Comparison of ENCODE assay signal across 30 mouse cellular contexts in the genomic region with DNA sequence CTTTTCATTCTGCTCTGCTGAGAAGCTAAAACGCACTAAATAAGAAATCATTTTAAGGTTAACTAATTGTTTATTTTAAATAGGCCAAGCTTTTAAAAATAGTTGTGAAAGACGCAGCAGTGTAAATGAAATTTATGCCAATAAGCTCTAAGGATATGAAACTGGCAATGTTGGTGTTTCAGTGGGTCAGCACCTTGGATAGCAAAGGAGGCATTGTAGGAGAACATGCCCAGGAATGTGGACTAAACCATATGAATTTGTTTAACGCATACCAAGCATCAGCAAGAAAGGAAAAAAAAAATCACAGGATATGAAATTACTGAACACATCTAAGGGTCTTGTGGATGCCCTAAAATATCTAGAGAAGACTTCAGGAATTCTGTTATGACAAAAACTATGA. TPM values are rescaled to one million over a fixed set of nuclear protein-coding genes. Genes with fewer than 3 reads are reported as not detected.
DNase-seq lines count a peak whose midpoint lies in the region; ATAC-seq and TF ChIP-seq lines count a peak whose summit lies in the region.
"Had no signal": no experiment of that assay in that cellular context is flagged by ENCODE, and none has a peak within 500 bp of the region (broad histone marks: within the 10 kb centered on the region; RNA-seq: fewer than 3 reads in every experiment).

No protein-coding gene starts in this region.

- no peaks in the 10 kb centered on the region for H3K36me3 ChIP-seq in limb, embryonic 14.5 days (ENCODE audit: control insufficient read depth, insufficient read depth, low read length)
- no peaks in the 10 kb centered on the region for H3K36me3 ChIP-seq in limb, embryonic 10.5 days
- no peaks in the 10 kb centered on the region for H3K36me3 ChIP-seq in embryonic facial prominence, embryonic 14.5 days (ENCODE audit: control insufficient read depth, insufficient read depth, low read length)
- no peaks in the 10 kb centered on the region for H3K36me3 ChIP-seq in hindbrain, embryonic 10.5 days
- H3K36me3 ChIP-seq: embryonic facial prominence, embryonic 13.5 days; forebrain, embryonic 10.5 days; heart, embryonic 15.5 days had no signal

- TF ChIP-seq POLR2A in limb, embryonic 14.5 days (IDR thresholded peaks at IDR 0.05; ENCODE audit: borderline replicate concordance, extremely low read depth, insufficient read depth, insufficient read length) = no peak

- WGBS in limb, embryonic 14.5 days = 76% methylated on average over 3 of the region's 3 CpGs
- WGBS in limb, embryonic 10.5 days = 88% methylated on average over 3 of the region's 3 CpGs
- 61% methylated on average over 3 of the region's 3 CpGs for WGBS in embryonic facial prominence, embryonic 14.5 days
- 88% methylated on average over 3 of the region's 3 CpGs for WGBS in hindbrain, embryonic 10.5 days

- ATAC-seq in limb, embryonic 14.5 days (ENCODE audit: low FRiP score, low read depth) = no peak
- ATAC-seq in embryonic facial prominence, embryonic 14.5 days (ENCODE audit: low read depth) = no peak
- ATAC-seq: activated CD4-positive, CD25-positive, alpha-beta regulatory T cell, adult 4 months; forebrain, embryonic 13.5 days; forebrain, embryonic 16.5 days; hindbrain, postnatal 0 days; inflammation-experienced regulatory T-cells, adult 6 months; intestine, embryonic 16.5 days had no signal

- no peaks in the 10 kb centered on the region for H3K27me3 ChIP-seq in limb, embryonic 14.5 days (ENCODE audit: control insufficient read depth, insufficient read depth, low read length)
- H3K27me3 ChIP-seq in limb, embryonic 10.5 days (ENCODE audit: low read depth, poor library complexity, severe bottlenecking) = no peaks in the 10 kb centered on the region
- no peaks in the 10 kb centered on the region for H3K27me3 ChIP-seq in embryonic facial prominence, embryonic 14.5 days (replicated peaks; ENCODE audit: control insufficient read depth, insufficient read depth, low read length)
- no peaks in the 10 kb centered on the region for H3K27me3 ChIP-seq in hindbrain, embryonic 10.5 days (ENCODE audit: insufficient read depth, poor library complexity, severe bottlenecking)
- H3K27me3 ChIP-seq: embryonic facial prominence, embryonic 13.5 days; forebrain, embryonic 13.5 days; heart, embryonic 15.5 days had no signal

- H3K9me3 ChIP-seq in limb, embryonic 14.5 days (ENCODE audit: control insufficient read depth, low read length) = no peaks in the 10 kb centered on the region
- no peaks in the 10 kb centered on the region for H3K9me3 ChIP-seq in limb, embryonic 10.5 days (replicated peaks)
- no peaks in the 10 kb centered on the region for H3K9me3 ChIP-seq in embryonic facial prominence, embryonic 14.5 days (ENCODE audit: control insufficient read depth, low read length)
- no peaks in the 10 kb centered on the region for H3K9me3 ChIP-seq in hindbrain, embryonic 10.5 days
- H3K9me3 ChIP-seq: embryonic facial prominence, embryonic 13.5 days; forebrain, embryonic 10.5 days; forebrain, embryonic 13.5 days; heart, embryonic 15.5 days had no signal

- no peak overlapping the region for H3K27ac ChIP-seq in limb, embryonic 14.5 days (replicated peaks; ENCODE audit: low read depth, low read length)
- H3K27ac ChIP-seq in limb, embryonic 10.5 days = no peak overlapping the region
- H3K27ac ChIP-seq in embryonic facial prominence, embryonic 14.5 days (replicated peaks; ENCODE audit: low read depth, low read length) = no peak overlapping the region
- H3K27ac ChIP-seq in hindbrain, embryonic 10.5 days = no peak overlapping the region
- H3K27ac ChIP-seq: embryonic facial prominence, embryonic 13.5 days; forebrain, embryonic 10.5 days; forebrain, embryonic 13.5 days; gastrocnemius, adult 2 months; heart, embryonic 15.5 days; hindbrain, embryonic 14.5 days; hindbrain, postnatal 0 days had no signal

- peak; percentile 28 for DNase-seq in limb, embryonic 14.5 days (ENCODE audit: low spot score)
- no peak for DNase-seq in limb, embryonic 10.5 days (ENCODE audit: low spot score)
- peak; percentile 27 for DNase-seq in 3T3-L1 (ENCODE audit: low read depth, low spot score)
- peak; percentile 11 for DNase-seq in Muller cell, postnatal 12 days (ENCODE audit: inconsistent ontology term)
- DNase-seq in embryonic facial prominence, embryonic 14.5 days (ENCODE audit: low spot score) = peak; percentile 40
- no peak for DNase-seq in spleen, postnatal 14 days (ENCODE audit: low spot score in 2 of 2)
- no peak for DNase-seq in hindbrain, embryonic 10.5 days (ENCODE audit: low spot score)
- DNase-seq: adrenal gland, postnatal 10 days; adrenal gland, postnatal 36 days; cerebellum, adult 11 months; cerebellum, adult 2 months; cerebellum, adult 9-11 months; cerebellum, postnatal 25 days; gastrocnemius, adult 2 months; gastrocnemius, postnatal 14 days; heart, adult 11 months; heart, postnatal 10 days; heart, postnatal 36 days; kidney, adult 18-20 months had no signal

- H3K4me2 ChIP-seq in limb, embryonic 14.5 days (replicated peaks; ENCODE audit: low read depth, low read length, severe bottlenecking) = no peak overlapping the region
- H3K4me2 ChIP-seq in embryonic facial prominence, embryonic 14.5 days (ENCODE audit: low read depth, low read length) = no peak overlapping the region
- H3K4me2 ChIP-seq: embryonic facial prominence, embryonic 13.5 days; forebrain, embryonic 13.5 days; heart, embryonic 11.5 days; heart, embryonic 15.5 days; hindbrain, embryonic 14.5 days had no signal

- no peak overlapping the region for H3K4me3 ChIP-seq in limb, embryonic 14.5 days (replicated peaks; ENCODE audit: low read length)
- no peak overlapping the region for H3K4me3 ChIP-seq in limb, embryonic 10.5 days
- H3K4me3 ChIP-seq in embryonic facial prominence, embryonic 14.5 days (ENCODE audit: low read depth, low read length) = no peak overlapping the region
- no peak overlapping the region for H3K4me3 ChIP-seq in hindbrain, embryonic 10.5 days
- H3K4me3 ChIP-seq: embryonic facial prominence, embryonic 13.5 days; forebrain, embryonic 10.5 days; forebrain, embryonic 13.5 days; gastrocnemius, adult 2 months; heart, embryonic 15.5 days had no signal

- H3K9ac ChIP-seq in limb, embryonic 14.5 days (ENCODE audit: low read depth, low read length, severe bottlenecking) = no peak overlapping the region
- H3K9ac ChIP-seq in embryonic facial prominence, embryonic 14.5 days (ENCODE audit: low read depth, low read length) = no peak overlapping the region
- H3K9ac ChIP-seq: embryonic facial prominence, embryonic 13.5 days; forebrain, embryonic 13.5 days; heart, embryonic 15.5 days; hindbrain, embryonic 14.5 days had no signal

- H3K4me1 ChIP-seq in limb, embryonic 14.5 days (ENCODE audit: control insufficient read depth, insufficient read depth, low read length) = no peaks in the 10 kb centered on the region
- H3K4me1 ChIP-seq in limb, embryonic 10.5 days = no peaks in the 10 kb centered on the region
- no peaks in the 10 kb centered on the region for H3K4me1 ChIP-seq in embryonic facial prominence, embryonic 14.5 days (ENCODE audit: control insufficient read depth, insufficient read depth, low read length)
- H3K4me1 ChIP-seq in hindbrain, embryonic 10.5 days (replicated peaks) = no peaks in the 10 kb centered on the region
- H3K4me1 ChIP-seq: embryonic facial prominence, embryonic 13.5 days; forebrain, embryonic 10.5 days; forebrain, embryonic 13.5 days; heart, embryonic 15.5 days had no signal

RNA-seq across cellular contexts. Expression of a gene that starts 56.1 kb away (rescaled TPM):
- 1.9 and 2.1 TPM in 2 replicates for polyA plus RNA-seq in limb, embryonic 14.5 days (2012; rRNA removed)
- 3.6 and 3.7 TPM in 2 replicates for polyA plus RNA-seq in limb, embryonic 14.5 days (2014; fragmentation: Nextera tagmentation; extraction: Ambion mirVana)
- polyA plus RNA-seq in limb, embryonic 10.5 days (2016; fragmentation: Nextera tagmentation; extraction: Ambion mirVana) = 0.43 and 1.2 TPM in 2 replicates
- 2.9 and 3.9 TPM in 2 replicates for polyA plus RNA-seq in embryonic facial prominence, embryonic 14.5 days (2014; fragmentation: Nextera tagmentation; extraction: Ambion mirVana)
- 1.00 and 1.7 TPM in 2 replicates for polyA plus RNA-seq in hindbrain, embryonic 10.5 days (2016; fragmentation: Nextera tagmentation; extraction: Ambion mirVana)

Comparison
In these comparisons a context has a peak if more than half of its experiments do, and no peak if none do; other contexts are left out.
1. DNase-seq: peak in limb, embryonic 14.5 days (single experiment), 3T3-L1 (single experiment), Muller cell, postnatal 12 days (single experiment) and embryonic facial prominence, embryonic 14.5 days (single experiment); none in limb, embryonic 10.5 days (single experiment), spleen, postnatal 14 days (0 of 2) and hindbrain, embryonic 10.5 days (single experiment).